Mouse (Mus musculus) ovary, postnatal 10 days (tissue): ENCODE measurements around the gene Olfr667.
"Not testable (repeated sequence)": the region's sequence is repeated elsewhere in the genome, so short reads cannot be mapped to it uniquely, and the experiment has no call there.

Experiments
- DNase-seq: peaks from one replicate; pipeline ENCODE4 v3.0.0; 2022; ENCODE audit warnings: low spot score

Gene Olfr667

DNA sequence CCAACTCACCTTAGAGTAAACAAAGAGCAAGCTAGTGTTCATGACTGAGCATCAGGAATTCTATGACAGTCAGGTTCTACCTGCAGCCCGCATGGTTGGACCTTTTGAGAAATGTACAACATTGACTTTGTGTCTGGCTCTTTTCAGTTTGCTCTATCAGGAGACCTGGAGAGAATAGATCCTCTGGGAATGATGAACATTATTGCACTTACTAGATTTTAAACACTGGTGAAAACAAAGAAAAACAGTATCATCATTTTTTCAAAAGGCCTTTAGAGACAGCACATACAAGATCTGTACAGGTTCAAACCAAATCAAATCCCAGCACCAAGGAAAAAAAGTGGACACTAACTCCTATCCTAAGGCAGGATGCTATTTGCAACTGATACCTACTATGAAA, at the start of gene Olfr667:
TSS of gene Olfr667 (minus strand) at position 101 of the 400 bp plus-strand sequence.
- DNase-seq, result no peak

- no peak for DNase-seq
These were observed 41.2 kb upstream of the Olfr667 start, which contains the start of gene Olfr670 for GRCm38 (mm10) chr7:104962520-104962919. Olfr670 (minus strand) TSS chr7:104962620.

- DNase-seq, result not testable (repeated sequence)
These were observed 29.0 kb upstream of the Olfr667 start for GRCm38 (mm10) chr7:104950234-104950633.

DNA sequence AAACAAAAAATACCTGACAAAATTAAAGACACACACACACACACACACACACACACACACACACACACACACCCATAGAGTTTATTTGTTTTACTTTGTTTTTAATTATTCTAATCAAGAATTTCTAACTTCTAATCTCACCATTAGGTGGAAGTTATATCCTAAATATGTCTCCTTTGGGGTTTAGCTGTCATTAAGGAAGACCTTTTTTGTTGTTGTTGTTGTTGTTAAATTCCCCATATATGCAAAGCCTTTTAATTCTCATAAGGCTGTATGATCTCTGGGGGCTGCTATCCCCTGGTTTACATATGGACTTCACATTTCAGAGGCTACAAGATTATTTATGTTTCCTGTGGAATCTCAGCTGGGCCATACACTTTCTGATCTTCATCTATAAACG, 12.7 kb upstream of the Olfr667 start, which contains the start of gene Olfr669:
TSS of gene Olfr669 (plus strand) at position 301 of the 400 bp plus-strand sequence.
- DNase-seq, result no peak

- no peak for DNase-seq
These were observed 6.7 kb upstream of the Olfr667 start, which contains the start of gene Olfr668 for GRCm38 (mm10) chr7:104927957-104928356. Olfr668 (minus strand) TSS chr7:104928057.

DNA sequence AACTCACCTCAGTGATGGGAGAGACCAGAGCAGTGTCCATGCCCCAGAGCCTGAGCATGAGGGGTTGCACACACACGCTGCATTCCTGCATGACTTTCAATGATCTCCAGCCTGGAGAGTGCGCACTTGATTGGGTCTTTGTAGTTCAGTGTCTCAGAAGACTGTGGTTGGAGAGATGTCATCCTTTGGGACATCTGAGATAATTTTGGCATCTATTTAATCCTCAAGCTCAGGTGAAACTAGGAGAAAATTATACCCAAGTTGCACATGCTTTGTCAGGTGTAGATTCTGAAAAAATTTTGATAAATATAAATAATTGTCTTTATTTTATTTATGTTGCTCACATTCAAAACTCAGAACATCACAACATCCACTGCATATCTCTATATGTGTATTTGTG, 25.4 kb downstream of the Olfr667 start, which contains the start of gene Olfr666:
TSS of gene Olfr666 (minus strand) at position 101 of the 400 bp plus-strand sequence.
- DNase-seq, result no peak

- no peak for DNase-seq
These were observed 43.6 kb downstream of the Olfr667 start, which contains the start of gene Olfr665 for GRCm38 (mm10) chr7:104877731-104878130. Olfr665 (plus strand) TSS chr7:104878031.
